Mouse (Mus musculus) erythroblast, embryonic 14.5 days (primary cell): ENCODE measurements around the gene Rad51b. TPM values are rescaled to one million over a fixed set of nuclear protein-coding genes. Genes with fewer than 3 reads are reported as not detected.

Source experiments
- H3K27me3 ChIP-seq: 2 replicates; pipeline ENCODE4 v1.6.1; 2012; ENCODE audit warnings: inconsistent platforms; ENCODE audit not compliant: control insufficient read depth
- H3K36me3 ChIP-seq: 2 replicates; pipeline ENCODE4 v1.6.1; 2012; ENCODE audit warnings: mild to moderate bottlenecking, inconsistent platforms; ENCODE audit not compliant: control insufficient read depth
- H3K4me1 ChIP-seq: 2 replicates; pipeline ENCODE4 v1.6.1; 2012; ENCODE audit warnings: inconsistent platforms; ENCODE audit not compliant: control insufficient read depth
- H3K4me3 ChIP-seq: replicated peaks from 2 replicates; pipeline ENCODE3; 2012; ENCODE audit warnings: moderate library complexity, mild to moderate bottlenecking, inconsistent platforms
- H3K9me3 ChIP-seq: 2 replicates; pipeline ENCODE4 v1.6.1; 2012; ENCODE audit warnings: low read length, inconsistent platforms, mixed read lengths; ENCODE audit not compliant: control insufficient read depth
- GATA1 ChIP-seq: IDR thresholded peaks from 2 replicates; pipeline ENCODE4 v1.6.1; 2012; ENCODE audit warnings: low read length, inconsistent platforms, mixed read lengths
- TAL1 ChIP-seq: IDR thresholded peaks from 3 replicates; pipeline ENCODE4 v1.6.1; 2012; ENCODE audit warnings: low read length, inconsistent platforms, mixed read lengths
- polyA plus RNA-seq: library from polyadenylated mRNA; stranded (reverse); fragments of >175 nt; gene quantifications from 2 replicates; pipeline ENCODE4 v1.2.3, GENCODE M21; 2012

Rad51b gene
- polyA plus RNA-seq, 1 experiment: 0.06 TPM

DNA sequence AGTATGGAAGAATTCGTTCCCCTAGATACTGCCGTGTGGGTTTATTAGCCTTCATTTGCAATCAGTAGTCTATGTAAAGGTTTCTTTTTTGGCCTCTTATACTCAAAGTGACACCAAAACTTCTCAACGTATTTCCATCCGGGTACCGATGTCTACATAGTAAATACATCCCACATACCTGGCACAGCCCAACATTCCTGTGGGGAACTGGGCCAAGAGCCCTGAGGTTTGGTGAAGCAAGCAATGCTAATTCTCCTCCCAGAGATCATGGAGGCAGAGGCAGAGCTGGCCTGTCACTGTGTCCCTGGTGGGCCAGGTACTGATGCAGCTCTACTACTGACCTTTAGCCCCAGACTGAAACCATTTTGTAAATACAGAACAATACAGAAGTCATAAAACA, 512.4 kb downstream of the Rad51b start:
- Histone ChIP-seq H3K36me3 (no peaks in the 10 kb centered on the region; the same call in 1 of the 2 replicates), H3K4me3 (no peak overlapping the region), H3K4me1 (no peaks in the 10 kb centered on the region), H3K9me3 (no peaks in the 10 kb centered on the region), H3K27me3 (no peaks in the 10 kb centered on the region)
- TF ChIP-seq GATA1 (no peak), TAL1 (no peak)

DNA sequence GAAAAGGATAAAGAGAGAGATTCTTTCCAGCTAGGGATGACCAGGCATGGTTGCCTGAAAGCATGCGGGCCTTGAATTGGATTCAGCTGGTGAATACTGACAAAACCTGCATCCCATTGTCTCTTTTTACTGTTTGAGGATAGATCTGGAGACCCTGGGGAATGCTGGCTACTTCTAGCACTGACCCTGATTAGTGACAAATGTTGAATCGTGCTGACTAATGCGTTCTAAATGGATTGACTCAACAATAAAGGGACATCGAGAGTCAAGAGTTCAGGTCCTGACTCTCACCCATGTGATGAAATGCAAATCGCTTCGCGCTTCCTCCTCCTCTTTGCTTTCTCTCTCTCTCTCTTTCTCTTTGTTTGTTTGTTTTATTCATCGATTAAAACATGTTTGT, 515.3 kb downstream of the Rad51b start:
- no peak overlapping the region for H3K4me3 ChIP-seq
- no peaks in the 10 kb centered on the region for H3K27me3 ChIP-seq
- H3K4me1 ChIP-seq: no peaks in the 10 kb centered on the region
- H3K36me3 ChIP-seq: no peaks in the 10 kb centered on the region; the same call in 1 of the 2 replicates
- no peaks in the 10 kb centered on the region for H3K9me3 ChIP-seq
- TF ChIP-seq GATA1: no peak
- TF ChIP-seq TAL1: no peak

DNA sequence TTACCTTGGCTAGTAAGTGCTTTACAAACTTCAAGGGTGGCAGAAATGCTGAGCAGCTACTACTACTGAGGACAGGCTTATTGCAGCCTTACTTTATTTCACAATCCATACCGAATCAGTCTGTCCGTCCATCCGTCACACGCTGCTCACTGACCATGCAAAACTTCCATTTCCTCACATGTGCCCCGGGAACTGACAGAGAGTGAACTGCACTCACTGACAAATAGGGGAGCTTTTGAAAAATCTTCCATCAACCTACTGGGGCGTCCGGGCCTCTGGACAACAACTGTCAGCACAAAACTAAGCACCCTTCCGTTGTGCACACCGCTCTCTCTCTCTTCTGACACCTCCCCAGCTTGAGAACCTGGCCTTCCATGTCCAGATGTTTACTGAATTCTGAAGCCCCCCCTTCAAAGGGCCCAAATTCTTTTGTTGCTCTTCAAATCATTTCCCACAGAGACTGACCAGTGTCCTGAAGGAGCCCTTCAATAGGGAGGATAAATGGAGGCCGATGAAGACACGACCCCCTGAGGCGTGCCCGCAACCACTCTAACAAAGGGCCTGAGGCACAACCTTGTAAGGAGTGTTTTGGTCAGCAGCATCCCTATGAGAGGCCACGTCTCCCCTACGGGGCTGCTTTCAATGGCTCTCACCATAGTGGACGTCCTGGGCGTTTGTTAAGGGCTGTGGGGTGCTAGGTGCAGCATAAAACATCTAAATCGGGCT, 515.9 kb downstream of the Rad51b start:
- no peaks in the 10 kb centered on the region; the same call in 1 of the 2 replicates for H3K36me3 ChIP-seq
- no peaks in the 10 kb centered on the region for H3K4me1 ChIP-seq
- TF ChIP-seq GATA1 (no peak), TAL1 (no peak)
- H3K27me3 ChIP-seq: no peaks in the 10 kb centered on the region
- H3K9me3 ChIP-seq: no peaks in the 10 kb centered on the region
- H3K4me3 ChIP-seq: no peak overlapping the region

DNA sequence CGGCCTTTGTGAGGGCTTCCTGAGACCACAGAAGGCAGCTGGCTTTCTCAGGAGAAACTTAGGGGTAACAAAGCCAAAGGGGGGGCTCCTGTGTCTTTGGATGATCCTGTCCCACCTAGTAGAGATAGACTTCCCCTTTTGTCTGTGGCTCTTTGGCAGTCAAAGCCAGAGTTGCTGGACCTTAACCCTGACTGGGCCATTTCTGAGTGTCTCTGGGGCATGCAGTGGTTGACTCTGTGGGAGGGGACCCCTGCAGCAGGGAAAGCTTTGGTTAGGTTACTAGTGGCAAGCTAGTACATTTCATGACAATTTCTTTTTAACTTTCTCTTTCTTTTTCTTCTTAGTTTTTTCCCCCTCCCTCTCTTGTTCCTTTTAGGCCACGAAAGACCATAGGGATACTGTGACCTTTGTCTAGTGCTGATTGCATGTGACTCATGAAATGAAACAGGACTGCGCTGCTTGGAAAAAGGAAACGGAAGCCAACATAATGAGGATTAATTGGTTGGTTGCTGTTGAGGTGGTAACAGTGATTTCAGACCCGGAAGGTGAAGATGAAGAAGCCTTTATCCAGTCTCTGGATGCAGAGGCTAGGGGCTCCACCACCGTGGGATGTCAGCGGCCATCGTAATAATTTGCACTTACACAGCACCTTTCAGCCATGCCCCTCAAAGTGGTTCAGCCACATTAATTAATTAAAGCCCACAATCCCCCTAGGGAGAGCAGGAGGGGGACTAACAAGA, 516.7 kb downstream of the Rad51b start:
- Histone ChIP-seq H3K36me3 (no peaks in the 10 kb centered on the region), H3K4me3 (no peak overlapping the region), H3K9me3 (no peaks in the 10 kb centered on the region), H3K4me1 (no peaks in the 10 kb centered on the region), H3K27me3 (no peaks in the 10 kb centered on the region)
- TF ChIP-seq GATA1 (no peak), TAL1 (no peak)

DNA sequence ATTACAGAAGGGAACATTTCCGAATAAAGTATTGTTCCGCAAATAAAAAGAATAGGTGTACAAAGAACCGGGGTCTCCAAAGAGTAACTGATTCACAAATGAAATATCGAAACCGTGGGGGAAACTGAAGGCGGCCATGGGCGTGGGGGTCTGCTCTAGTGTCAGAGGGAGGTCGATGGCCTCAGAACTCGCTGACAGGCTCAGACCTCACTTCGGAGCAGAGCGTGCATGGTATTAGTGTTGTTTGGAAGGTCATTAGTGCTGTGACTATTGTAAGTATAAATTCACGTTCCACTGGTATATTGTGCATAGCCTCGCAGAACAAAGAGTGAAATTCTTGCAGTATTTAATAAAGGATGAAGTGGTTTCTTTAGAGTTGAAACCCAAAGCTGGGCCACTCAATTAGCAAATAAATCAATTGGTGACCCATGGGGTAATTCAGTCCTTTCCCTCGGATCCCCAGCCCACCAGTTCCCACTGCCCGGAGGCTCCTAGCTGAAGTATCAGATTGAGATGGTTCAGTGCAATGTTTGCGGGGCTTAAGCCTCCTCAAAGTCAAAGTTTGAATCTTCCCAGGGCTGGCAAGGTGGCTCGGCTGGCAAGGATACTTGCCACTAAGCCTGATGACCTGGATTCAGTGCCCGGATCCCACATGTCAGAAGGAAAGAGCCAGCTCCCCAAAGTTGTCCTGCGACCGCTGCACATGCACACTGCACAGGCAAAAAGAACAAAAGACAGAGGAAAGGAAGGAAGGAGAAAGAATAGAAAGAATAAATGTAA, 517.4 kb downstream of the Rad51b start:
- Histone ChIP-seq H3K4me3 (no peak overlapping the region), H3K4me1 (no peaks in the 10 kb centered on the region), H3K9me3 (no peaks in the 10 kb centered on the region), H3K36me3 (no peaks in the 10 kb centered on the region), H3K27me3 (no peaks in the 10 kb centered on the region)
- no peak for TF ChIP-seq GATA1
- TF ChIP-seq TAL1: no peak

DNA sequence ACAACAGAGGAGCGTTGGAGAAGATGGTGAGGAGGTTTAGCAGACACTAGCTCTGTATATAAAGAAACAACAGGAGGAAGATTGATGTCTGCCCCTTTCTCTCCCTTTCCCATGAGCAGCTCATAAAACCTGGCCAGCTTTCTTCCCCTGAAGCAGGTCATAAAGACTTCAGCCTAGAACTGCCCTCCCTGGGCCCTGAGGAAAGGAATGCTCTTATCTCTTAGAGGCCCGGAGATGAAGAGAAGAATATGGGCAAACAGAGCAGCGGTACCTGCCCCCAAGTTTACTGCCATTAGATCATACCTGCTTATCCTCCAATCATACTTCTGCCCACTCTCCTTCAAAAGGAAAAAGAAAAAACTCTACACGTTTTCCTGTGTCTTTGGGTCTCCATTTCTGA, 519.2 kb downstream of the Rad51b start:
- Histone ChIP-seq H3K36me3 (no peaks in the 10 kb centered on the region), H3K9me3 (no peaks in the 10 kb centered on the region), H3K27me3 (no peaks in the 10 kb centered on the region), H3K4me1 (no peaks in the 10 kb centered on the region), H3K4me3 (no peak overlapping the region)
- no peak for TF ChIP-seq TAL1
- no peak for TF ChIP-seq GATA1

DNA sequence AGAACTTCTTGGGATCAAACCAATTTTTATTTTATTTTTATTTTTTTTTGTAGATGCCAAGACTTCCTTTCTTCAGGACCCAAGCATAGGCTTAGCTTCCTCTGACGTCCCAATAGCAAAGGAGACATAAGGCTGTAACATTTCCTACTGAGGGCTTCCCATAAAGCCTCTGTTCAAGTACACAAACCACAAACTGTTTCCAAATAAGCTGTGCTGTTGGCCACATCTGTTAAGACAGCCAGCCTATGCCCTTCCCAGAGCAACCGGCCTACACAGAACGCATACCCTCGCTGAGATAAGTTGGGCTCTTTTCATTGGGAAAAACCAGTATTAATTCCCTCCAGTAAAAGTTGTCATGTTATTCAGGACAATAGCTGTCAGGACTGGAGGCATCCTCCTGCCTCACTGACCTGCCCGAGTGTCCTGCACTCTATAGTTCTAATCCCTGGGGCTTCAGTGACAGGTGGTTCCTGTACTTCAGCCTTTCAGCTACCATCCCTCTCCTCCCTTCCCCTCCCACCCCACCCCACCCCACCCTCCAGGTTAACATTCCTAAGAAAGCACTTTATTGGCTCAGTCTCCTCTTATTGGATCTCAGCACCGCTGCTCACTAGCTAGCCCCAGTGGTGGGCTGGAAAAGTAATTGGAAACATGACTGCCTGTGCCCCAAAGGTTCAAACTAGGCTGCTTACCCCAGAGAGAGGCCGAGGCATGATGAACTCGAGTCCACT, 523.3 kb downstream of the Rad51b start:
- Histone ChIP-seq H3K4me3 (no peak overlapping the region), H3K9me3 (no peaks in the 10 kb centered on the region), H3K27me3 (no peaks in the 10 kb centered on the region), H3K4me1 (no peaks in the 10 kb centered on the region), H3K36me3 (no peaks in the 10 kb centered on the region)
- TF ChIP-seq GATA1 (no peak), TAL1 (no peak)

DNA sequence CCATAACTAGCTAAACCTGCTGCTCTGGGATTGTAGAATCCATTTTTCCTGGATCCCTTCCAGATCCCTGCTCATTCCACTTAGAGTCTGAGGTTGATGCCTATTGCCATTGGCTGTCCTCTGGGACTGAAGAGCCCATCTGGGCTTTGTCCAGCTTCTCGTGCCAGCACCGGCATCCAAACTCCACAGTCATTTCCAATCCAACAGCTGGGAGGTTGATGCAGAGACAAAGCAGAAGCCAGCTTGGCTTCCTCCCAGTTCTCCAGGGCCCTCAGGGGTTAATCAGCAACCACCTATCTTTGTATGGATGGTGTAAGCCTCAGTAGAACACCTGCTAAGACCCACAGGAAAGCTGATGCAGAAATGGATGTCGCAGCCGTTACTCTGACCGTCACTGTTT, 524.8 kb downstream of the Rad51b start:
- Histone ChIP-seq H3K9me3 (no peaks in the 10 kb centered on the region), H3K27me3 (no peaks in the 10 kb centered on the region), H3K4me3 (no peak overlapping the region), H3K36me3 (no peaks in the 10 kb centered on the region), H3K4me1 (peaks cover under 1% of the 10 kb centered on the region)
- TF ChIP-seq TAL1: no peak
- TF ChIP-seq GATA1: no peak
